Mouse (Mus musculus): ENCODE measurements around the gene Fzd5.

- no peak for TF ChIP-seq CTCF (IDR thresholded peaks at IDR 0.05; ENCODE audit: borderline replicate concordance, insufficient read depth, low read length)
- TF ChIP-seq POLR2A (IDR thresholded peaks at IDR 0.05; ENCODE audit: low read depth, low read length), result no peak
Observed at GRCm38 (mm10) chr1:64755971-64756639, 18.6 kb upstream of the Fzd5 start.
